Mouse (Mus musculus): ENCODE measurements around the gene Tnks2.
A peak's percentile ranks its signal among the peaks of the same experiment; 100 is the strongest.
"Not testable (repeated sequence)": the region's sequence is repeated elsewhere in the genome, so short reads cannot be mapped to it uniquely, and the experiment has no call there.

Gene Tnks2

DNA sequence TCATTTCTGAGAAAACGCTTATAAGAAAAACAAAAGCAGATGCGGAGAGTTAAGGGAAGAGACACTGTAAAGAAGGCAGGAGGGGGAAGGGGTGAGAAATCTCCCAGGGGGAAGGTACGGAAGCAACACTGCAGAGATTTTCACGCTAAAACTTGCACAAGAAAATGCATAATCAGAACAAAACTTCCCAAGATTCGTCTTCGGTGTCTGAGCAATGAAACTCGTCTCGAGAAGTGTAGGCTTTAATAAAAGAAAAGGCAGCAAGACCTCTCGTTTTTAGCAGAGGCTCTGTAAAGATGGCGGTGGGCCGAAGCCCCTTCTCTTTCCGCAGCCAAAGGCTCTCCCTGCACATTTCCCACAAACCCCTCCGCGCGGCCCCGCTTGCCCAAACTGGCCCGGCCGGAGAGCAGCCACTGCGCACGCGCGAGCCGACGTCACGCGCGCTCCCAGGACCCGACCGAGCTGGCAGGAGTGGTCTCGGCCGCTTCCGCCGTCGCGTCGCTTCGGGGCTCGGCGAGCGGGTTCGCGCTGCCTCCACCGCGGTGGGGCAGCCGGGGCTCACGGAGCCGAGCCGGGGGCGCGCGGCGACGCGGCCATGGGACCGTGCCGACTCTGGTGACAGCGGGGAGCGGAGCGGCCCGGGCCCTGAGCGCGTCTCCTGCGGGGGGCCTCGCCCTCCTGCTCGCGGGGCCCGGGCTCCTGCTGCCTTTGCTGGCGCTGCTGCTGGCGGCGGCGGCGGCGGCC is at the start of gene Tnks2:
Gene Tnks2 (plus strand): TSS at position 445 of the 744 bp plus-strand sequence.
- DNase-seq = peak; percentile 95

DNA sequence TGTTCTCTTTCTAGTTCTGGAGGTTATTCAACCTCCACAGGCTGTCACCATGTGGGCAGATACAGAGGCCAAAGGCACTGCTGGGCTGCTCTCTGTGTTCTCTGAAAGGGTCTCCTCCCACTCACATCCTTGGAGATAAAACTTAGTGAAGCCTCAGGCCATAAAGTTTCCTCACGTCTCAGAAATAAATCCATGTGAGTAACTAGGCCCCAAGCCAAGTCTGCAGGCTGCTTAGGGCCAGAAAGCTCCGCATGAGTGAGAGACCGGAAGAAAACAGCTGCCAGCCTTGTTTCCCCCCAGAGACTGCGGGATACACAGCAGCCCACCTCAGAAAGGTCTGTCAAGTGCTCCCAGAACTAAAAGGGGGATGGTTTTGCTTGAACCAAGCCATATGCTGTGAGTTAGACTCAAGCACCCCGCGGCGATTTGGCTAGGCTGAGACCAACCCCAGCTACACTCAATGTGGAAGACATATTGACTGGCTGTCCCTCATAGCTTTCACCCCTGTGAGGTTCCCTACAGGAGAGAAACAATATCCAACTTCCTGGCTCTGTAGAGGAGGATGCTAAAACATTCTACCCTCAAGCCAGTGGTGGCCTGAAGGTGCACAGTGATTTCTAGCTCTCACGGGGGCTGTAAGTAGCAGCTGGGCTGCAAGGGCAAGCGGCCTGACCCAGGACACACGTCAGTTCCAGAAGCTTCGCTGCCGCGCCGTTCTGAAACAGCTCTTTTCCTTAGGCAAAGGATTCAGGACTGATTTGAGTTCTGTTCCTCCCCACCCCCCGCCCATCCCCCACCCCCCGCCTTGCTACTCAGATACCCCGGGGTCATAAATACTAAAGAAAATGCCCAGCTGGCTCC is 43.9 kb upstream of the Tnks2 start:
- DNase-seq = peak; percentile 14

DNA sequence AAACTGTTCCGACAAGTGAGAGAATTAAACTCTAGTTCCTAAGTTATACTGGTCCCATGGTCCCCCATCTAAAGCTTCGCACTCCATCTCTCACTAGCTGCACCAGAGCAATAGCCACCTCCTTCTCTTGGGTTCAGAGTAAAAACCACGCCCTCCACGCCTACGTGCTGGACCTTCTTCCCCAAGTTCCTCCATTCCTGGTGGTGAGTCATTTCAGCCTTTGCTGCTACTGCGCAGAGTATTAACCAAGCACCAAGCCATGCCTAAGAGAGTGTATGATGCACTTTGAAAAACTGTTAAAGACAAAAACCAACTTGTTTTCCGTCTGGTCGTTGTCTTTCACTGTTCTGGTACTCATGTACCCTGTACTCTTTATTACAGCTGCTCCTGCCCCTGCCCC is 41.4 kb upstream of the Tnks2 start:
- no peak for DNase-seq

DNA sequence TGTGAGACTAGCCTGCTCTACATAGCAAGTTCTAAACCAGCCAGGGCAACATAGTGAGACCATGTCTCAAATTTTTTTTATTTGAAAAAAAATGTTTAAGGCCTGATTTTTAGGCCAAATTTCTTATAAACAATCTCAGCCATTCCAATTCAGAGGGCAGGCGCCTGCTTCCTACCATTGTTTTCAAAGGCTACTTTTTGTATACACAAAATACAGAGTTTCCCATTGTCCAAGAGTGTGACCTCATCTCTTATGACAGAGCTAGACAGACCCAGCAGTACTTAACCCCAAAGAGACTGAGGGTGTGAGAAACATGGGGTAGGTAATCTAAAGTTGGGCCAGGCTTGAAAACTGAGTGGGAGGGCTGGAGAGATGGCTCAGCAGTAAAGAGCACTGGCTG is 40.6 kb upstream of the Tnks2 start:
- DNase-seq = no peak

DNA sequence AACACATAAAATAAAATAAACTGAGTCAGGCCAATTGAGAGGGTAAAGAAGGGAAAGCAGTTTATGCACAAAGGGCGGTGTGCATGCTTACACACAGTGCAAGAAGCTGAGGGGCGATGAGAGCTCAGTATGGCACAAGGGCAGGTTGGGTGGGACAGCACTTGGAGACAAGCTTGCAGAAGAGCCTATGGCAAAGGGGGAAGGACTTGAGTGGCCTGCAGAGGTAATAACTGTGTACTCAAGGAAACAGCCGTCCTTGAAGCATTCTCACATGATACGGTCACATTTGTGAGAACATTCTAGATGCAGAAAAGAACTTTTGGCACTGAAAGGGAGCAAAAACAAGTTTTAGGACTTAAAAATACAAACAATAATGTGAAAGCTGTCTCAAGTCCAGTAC is 40.0 kb upstream of the Tnks2 start:
- DNase-seq = no peak

DNA sequence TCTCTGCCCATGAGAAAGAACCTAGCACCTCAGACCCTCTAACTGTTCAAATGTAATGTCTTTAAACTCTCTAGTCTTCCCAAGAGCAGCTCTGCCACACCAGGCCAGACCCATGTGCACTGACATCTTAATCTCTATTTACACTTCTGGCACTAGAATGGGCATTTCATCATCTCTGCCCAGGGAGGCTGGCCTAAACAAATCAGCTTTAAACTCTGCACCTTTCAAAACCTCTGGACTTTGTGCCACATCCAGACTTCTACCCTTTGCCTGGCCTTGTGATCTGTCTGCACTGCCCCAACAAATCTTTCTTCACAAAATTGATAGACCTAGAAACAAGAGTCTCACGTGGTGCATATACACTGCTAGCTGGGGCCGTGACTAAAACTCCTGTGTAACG is 38.8 kb upstream of the Tnks2 start:
- no peak for DNase-seq

DNA sequence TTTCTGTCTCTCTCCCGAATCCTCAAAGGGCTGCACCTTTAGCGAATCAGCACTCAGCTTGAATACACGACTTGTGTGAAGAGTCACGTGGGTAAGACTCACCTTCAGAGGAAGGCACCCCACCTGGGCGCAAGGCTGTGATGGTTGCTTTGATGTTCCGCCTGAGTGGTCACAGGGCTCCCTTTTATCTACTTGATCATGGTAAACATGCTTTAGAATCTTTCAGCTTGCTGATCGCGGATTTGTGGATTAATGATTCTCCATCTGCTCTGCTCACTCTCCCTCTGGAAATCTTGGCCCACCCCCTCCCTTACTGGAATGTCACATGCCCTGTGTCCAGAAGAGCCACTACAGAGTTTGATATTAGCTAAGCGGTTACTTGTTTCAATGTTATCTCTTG is 37.1 kb upstream of the Tnks2 start:
- no peak for DNase-seq

DNA sequence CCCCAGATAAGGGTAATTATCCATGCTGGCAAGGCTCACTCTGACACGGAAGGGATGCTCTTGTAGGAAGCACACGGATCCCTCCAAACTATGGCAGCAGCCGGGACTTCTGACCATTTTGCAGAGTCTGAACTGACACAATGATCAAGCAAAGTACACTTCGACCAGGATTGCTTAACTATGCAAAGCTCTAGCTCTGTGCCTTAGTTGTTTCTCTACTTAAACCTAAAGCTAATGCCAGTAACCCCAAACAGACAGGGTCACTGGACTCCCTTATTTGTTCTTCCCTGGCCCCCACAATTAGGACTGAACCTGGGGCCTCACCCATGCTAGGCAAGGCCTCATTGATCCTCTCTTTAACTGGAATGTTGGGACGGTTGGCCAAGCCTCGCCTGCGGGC is 33.7 kb upstream of the Tnks2 start:
- no peak for DNase-seq

DNA sequence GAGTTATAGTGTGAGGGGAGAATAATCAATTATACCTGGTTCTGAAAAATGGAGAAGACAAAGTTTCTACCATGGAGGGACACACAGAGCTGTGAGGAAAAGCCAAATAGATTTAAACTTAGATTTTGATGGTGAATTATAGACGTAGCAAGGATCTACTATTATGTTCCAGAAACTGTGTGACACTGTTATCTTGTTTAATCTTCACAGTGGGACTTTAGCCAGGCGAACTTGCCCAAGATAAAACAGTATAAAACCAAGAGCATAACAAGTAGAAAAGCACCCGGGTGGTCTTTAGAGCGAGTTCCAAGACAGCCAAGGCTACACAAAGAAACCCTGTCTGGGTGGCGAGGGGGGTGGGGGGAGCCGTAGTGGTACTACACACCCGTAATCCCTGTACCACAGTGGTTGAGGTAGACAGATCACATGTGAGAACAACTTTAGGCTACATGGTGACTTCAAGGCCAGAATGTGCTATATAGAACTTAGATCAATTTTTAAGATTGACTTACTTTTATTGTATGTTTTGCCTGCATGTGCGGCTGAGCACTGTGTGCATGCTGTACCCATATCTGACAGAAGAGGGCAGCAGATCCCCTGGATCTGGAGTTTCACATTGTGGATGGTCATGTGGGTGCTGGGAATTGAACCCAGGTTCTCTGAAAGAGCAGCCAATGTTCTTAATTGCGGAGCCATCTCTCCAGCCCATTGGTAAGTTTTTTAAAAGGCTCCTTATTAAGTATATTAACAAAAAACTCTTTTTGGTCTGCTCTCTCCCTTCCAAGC is 32.0 kb upstream of the Tnks2 start:
- no peak for DNase-seq

DNA sequence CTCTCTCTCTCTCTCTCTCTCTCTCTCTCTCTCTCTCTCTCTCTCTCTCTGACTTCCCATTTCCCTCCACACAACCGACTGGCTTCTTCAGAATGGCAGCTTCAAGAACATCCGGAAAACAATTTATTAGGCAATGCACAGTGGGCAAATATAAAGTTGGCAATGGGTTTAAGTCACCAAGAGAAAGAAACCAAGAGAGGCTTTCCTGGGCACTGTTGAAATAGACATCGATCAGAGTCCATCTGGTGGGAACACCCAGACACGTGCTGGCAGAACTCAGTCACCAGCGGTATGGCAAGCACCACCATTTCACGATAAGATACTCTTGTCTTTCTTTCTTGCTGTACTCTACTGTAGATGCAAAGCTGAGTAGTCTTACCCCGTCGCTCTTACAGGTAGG is 30.6 kb upstream of the Tnks2 start:
- no peak for DNase-seq

DNA sequence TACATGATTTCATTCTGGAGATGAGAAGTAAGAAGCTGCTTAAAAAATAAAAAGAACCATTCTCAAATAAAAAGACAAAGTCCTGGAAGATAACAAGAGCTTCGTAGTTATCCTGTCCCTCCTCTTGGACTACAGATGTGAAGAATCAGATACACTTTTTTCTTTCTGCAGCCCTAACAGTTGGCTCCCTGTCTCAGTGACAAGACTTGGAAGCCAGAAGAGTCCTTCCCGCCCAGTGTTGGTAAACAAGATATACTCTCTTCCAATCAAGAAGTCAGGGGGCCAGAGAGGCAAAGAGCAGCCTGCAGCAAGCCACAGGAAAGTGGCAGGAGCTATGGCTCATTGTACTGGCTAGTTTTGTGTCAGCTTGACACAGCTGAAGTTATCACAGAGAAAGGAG is 27.2 kb upstream of the Tnks2 start:
- no peak for DNase-seq

DNA sequence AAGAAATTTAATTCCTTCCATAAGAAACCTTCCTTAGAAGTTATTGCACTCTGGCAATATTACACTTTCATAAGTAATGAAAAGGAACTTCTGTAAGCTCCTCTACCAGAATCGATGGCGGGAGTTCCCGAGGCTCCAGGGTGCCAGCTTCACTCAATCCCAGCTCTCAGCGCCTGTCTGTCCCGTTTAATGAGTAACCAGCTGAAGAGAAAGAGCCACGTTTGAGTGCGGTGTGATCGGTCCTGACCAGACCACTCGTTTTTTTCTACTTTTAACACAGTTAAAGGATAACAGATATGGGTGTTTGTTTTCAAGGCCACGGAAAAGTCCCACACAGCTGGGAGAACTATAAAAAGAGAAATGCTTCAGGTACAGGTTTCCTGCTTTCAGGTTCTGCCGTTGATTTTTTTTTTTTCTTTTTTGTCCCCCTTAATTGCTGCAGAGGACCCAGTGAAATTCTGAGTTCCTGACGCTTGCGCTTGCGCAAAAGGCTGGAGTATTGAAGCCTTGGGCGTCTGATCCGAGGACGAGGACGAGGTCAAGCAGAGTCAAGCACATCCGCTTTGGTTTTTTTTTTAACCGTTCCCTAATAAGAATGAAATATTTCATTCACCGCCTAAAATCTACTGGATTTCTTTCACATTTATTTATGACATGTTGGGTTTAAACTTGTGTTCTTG is 25.5 kb upstream of the Tnks2 start:
- DNase-seq = no peak

DNA sequence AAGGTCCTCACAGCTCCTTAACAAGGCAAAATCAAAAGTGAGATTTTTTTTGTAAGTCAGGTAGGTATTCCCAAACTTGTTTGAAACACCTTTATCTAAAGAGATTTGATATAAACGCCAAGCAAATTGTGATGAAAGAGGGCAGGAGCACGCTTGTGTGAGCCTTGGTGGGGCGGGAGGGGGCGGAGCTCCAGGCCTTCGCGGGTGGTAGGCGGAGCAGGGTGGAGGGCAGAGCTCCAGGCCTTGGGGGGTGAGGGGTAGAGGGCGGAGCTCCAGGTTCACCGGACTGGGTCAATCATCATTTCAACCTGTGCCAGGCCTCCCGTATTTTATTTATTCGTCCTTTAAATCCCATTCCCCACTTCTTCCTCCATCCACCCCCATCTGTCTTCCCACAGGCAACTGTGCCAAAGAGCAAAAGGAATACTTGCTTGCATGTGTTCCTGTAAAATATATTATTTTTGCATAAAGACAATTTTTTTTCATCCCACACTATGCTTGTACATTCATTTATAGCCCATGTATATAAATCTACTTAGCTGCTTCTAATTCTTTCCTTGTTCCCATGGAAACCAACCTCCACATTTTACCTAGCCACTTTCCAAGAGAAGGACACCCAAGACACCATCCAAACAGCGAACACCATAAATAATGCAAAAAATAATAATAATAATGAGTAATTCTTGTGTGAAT is 24.4 kb upstream of the Tnks2 start:
- DNase-seq = no peak

DNA sequence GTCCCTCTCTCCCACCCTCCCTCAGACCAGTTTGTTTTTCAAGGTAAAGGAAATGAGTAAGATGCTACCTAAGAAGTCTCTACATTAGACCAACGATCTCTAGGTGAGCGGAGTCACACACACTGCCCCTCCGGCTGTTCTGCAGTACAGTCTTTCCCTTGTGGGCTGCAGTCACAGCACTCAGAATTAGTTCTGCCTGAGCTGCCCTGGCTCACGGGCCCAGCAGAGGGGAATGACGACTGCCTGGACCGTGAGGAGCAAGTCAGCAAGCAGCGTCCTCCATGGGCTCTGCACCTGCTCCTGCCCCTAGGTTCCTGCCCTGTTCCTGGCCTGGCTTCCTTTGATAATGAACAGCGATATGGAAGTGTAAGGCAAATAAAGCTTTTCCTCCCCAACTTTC is 22.0 kb upstream of the Tnks2 start:
- no peak for DNase-seq

DNA sequence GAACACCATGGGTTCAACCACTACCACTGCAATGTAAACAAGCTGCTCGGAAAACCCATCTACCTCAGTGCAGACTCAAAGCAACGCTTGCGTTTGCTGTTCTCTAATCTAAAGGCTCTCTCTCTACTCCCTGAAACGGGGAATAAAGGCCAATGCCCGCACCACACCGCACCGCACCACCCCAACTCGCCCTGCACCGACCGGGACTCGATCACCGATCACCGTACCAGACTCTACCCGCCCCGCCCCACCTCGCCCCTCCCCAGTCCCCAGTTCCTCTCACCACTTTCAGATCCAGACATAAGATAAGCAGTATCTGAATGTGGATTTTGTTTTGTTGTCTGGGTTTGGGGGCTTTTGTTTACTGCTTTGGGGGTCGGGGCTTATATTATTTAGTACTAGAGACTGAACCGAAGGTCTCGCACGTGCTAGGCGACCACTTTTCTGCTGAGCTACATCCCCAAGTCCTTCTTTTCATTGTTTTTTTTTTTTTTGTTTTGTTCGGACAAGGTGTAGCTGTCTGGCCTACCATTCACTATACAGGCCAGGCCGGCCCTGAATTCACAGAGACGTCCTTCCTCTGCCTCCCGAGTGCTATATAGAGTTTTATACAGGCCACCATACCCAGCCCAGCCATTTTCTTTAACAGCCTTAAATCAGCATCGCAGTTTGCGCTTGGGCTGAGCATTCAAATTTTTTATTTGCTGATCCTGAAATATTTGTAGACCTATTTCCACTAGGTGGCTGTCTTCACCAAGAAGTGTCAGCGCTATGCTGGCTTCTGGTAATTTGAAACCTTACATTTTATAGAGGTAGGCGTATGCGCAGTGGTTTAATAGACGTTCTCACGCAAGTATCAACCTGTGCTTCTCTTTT is 18.4 kb upstream of the Tnks2 start:
- peak; percentile 45 for DNase-seq

DNA sequence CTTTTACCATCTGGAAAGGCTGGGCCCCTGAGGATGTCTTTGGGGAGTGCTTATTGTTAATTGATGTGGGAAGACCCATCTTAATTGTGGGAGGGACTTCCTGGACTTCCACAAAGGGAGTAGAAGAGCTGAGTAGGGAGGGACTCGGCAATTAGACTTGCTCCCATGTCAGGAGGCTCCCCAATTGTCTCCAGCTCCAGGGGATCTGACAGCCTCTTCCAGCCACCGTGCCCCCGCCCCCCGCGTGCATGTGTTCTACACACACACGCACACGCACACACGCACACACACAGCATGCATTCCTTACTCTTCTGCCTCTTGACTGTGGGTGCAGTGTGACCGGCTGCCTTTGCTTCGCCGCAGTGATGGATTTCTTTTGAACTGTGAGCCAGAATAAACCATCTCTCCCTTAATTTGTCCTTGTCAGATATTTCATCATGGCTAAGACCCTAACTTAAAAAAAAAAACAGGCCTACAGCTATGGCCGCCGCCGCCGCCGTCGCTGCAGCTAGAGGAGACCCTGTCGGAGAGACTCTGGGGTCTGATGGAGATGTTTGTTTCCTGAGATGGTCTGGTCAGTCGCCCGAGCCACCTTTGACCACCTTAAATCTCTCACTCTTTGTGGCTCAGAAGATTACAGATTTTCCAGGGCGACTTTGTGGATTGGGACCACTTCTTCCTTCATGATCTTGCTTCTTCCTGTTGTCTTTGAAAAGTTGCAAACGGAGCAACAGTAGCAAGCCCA is 15.7 kb upstream of the Tnks2 start:
- DNase-seq = no peak

DNA sequence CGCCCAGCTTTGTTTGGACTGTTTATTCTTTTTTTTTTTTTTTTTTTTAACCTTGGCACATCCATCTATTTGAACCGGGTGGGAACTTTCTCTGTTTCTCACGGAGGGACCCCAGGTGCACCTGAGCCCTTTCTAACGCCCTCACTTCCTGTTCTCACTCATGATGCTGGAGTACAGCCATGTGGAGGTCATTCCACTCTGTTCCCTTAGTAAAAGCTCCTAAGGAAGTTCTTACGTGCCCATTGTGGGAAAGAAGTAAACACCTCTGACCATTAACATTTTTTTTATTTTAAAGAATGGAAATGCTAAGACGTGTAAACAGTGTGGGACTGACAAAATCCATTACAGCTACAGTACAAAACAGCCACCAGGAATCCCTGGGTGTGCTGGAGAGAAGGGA is 14.8 kb upstream of the Tnks2 start:
- DNase-seq = no peak

DNA sequence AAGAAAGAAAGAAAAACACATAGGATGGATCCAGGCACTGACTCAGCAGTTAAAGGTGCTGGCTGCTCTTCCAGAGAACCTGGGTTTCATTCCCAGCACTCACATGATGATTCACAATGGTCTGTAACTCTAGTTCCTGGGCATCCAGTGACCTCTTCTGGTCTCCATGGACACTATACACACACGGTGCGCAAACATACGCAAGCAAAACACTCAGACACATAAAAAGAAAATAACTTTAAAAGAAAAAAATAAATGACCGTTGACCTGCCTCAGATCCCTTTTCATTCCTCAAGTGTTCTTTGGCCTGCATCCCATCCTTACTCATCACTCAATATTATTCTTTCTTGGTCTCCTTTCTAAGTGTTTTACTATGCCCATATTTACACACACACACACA is 13.6 kb upstream of the Tnks2 start:
- no peak for DNase-seq

DNA sequence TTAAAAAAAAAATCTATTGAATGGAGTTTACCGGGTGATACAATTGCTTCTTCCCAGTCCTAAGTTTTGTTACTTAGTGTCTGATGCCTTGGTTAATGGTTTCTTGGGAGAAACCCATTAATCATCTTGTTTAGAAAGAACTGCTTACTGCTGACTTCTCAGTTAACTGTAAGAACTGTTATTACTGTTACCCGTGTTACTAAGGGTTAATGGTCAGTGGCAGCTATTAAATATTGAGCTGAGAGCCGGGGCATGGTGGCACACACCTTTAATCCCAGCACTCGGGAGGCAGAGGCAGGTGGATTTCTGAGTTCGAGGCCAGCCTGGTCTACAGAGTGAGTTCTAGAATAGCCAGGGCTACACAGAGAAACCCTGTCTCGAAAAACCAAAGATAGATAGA is 12.7 kb upstream of the Tnks2 start:
- not testable (repeated sequence) for DNase-seq

DNA sequence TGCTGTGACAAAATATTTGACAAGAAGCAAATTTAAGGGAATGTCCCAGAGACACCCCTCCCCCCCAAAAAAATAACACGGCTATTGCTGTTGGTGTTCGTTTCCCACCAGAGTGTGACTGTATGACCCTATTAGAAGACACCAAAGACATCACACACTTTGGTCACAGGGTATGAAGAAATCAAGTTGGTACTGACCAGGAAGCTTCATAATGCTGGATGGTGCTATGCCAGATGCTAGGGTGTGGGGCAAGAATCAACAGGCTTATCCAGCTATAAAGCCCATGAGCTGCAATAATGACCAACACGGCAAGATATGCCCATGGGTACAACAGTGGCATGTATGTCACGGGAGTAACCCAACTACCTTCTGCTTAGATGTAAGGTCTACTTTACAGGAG is 11.3 kb upstream of the Tnks2 start:
- no peak for DNase-seq

DNA sequence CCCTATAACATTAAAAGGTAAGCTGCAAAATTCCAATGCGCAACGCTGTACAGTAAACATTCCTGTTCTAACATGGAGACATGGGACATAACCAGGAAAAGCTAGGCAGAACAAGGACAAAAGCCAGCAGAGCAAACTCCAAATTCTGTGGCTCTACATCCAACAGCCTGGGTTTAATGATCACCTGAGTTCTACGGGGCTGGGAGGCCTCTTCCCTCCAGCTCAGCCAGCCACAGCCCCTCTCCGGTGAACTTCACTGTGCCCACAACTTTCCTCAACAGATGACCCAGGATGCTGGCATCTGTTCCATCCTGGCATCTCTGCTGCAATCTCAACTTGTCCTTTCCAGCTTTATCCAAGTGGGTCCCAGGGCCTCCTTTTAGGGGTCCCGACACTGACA is 6.4 kb upstream of the Tnks2 start:
- DNase-seq = no peak

All from cerebellum, adult 8-10 months (tissue).